Mouse (Mus musculus): ENCODE data around the gene 1810010D01Rik. TPM values are rescaled to one million over a fixed set of nuclear protein-coding genes. Genes with fewer than 3 reads are reported as not detected.

1810010D01Rik gene
- total and polyA plus RNA-seq, 2 experiments = 0.13 TPM; not detected in 1

DNA sequence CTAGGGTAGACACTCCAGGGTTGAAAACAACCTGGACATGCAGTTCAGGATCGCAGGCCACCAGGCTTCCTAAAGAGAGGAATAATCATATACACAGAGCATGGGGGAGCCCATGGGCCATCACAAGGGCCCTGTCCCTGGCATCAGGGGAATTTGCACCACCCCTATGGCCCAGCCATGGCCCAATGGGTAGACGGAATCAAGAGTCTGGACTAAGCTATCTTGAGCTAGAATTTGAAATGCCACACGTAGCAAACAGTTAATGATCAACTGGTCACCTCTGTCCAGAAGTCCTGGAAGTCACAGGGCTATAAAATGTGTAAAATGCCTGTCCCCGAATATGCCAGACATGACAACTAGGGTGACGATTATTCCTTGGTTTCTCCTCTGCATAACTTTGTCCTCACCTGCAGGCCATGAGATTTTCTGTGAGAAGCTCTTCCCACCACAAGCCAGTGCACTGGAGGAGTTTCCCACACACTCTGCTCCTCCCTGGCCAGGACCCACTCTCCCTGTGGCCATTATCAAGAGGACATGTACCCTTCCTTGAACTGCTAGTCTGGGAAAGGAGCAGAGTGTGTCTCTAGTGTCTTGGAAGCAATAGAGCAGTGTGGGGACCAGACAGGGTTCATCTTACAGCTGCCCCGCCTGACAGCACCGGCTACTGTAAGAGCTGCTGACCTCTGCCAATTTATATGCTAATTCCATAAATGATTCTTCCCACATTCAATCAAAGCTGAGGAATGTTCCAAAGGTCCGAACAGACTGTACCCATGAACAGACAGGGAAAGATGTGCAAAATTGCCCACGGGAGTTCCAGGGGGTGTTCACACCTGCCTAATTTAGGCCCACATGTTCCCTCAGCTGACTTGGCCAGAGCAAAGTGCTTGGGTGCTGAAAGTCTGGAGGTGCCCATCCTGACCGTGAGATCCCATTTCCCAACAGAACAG, 27.2 kb upstream of the 1810010D01Rik start:
- H3K4me1 ChIP-seq (ENCODE audit: control insufficient read depth, insufficient read depth, low read length) = no peaks in the 10 kb centered on the region

DNA sequence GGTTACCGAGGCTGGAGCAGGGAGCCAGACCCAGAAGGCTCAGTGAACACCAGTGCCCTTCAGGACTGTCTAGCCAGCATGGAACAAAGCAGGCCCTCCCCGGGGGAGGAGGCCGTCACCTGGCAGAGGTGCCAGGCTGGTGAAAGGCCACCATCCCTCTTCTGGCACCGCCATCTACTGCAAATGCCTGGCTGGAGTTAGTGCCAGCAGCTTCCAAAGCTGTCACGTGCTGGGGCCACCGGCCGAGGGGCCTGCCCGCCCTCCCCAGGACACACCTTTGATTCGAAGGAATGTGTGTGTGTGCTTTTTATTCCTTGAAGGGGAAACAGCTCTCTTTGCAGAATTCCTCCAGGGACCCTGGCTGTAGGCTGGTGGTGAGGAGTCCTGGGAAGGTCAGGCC, 23.7 kb upstream of the 1810010D01Rik start:
- Histone ChIP-seq H3K79me2 (ENCODE audit: control insufficient read depth, insufficient read depth, low read length) (no peaks in the 10 kb centered on the region), H3K36me3 (ENCODE audit: control insufficient read depth, insufficient read depth, low read length) (no peaks in the 10 kb centered on the region), H3K4me3 (ENCODE audit: insufficient read depth, low read depth, low read length) (no peak overlapping the region), H3K9ac (ENCODE audit: low read depth, low read length) (no peak overlapping the region), H3K27ac (replicated peaks; ENCODE audit: insufficient read depth, low read depth, low read length) (no peak overlapping the region), H3K27me3 (ENCODE audit: control insufficient read depth, insufficient read depth, low read length) (no peaks in the 10 kb centered on the region), H3K4me1 (ENCODE audit: control insufficient read depth, insufficient read depth, low read length) (no peaks in the 10 kb centered on the region)
- peak; percentile 62 for DNase-seq (ENCODE audit: extremely low read depth, low read depth, low spot score)
- 48% methylated on average over 9 of the region's 9 CpGs for WGBS
- TF ChIP-seq CTCF (IDR thresholded peaks at IDR 0.05; ENCODE audit: low read depth, low read length) = no peak
- TF ChIP-seq POLR2A (IDR thresholded peaks at IDR 0.05; ENCODE audit: extremely low read depth, insufficient read depth, low read length) = no peak

More for the DNA sequence above, 27.2 kb upstream of the 1810010D01Rik start:
- no peak for TF ChIP-seq CTCF (IDR thresholded peaks at IDR 0.05; ENCODE audit: low read depth, low read length)
- no peak for TF ChIP-seq POLR2A (IDR thresholded peaks at IDR 0.05; ENCODE audit: extremely low read depth, insufficient read depth, low read length)
- Histone ChIP-seq H3K4me3 (ENCODE audit: insufficient read depth, low read depth, low read length) (no peak overlapping the region), H3K27me3 (ENCODE audit: control insufficient read depth, insufficient read depth, low read length) (no peaks in the 10 kb centered on the region), H3K79me2 (ENCODE audit: control insufficient read depth, insufficient read depth, low read length) (no peaks in the 10 kb centered on the region), H3K36me3 (ENCODE audit: control insufficient read depth, insufficient read depth, low read length) (no peaks in the 10 kb centered on the region), H3K9ac (ENCODE audit: low read depth, low read length) (no peak overlapping the region), H3K27ac (replicated peaks; ENCODE audit: insufficient read depth, low read depth, low read length) (no peak overlapping the region)
- no peak for DNase-seq (ENCODE audit: extremely low read depth, low read depth, low spot score)
- WGBS = 61% methylated on average over 10 of the region's 10 CpGs

DNA sequence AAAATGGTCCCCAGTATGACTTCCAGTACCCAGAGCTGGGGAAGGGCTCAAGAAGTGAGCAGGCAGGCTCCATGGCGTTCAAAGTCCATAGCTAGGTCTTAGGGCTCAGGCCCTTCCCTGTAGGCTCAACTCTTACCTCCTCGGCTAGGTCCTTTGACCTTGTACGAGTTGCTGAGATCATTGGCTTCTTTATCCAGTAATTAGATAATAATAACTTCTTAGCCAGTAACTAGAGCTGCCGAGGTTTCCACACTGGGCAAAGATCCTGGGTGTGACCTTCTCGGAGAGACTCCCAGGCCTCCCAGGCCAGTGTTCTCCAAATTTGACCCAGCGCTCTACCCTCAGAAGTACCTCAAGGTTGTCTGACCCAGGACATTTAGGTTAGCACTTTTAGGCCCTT, 18.7 kb upstream of the 1810010D01Rik start:
- no peak overlapping the region for H3K27ac ChIP-seq (replicated peaks; ENCODE audit: insufficient read depth, low read depth, low read length)

GRCm38 (mm10) chr7:145225626-145226025, 17.7 kb upstream of the 1810010D01Rik start:
- Histone ChIP-seq H3K79me2 (ENCODE audit: control insufficient read depth, insufficient read depth, low read length) (no peaks in the 10 kb centered on the region), H3K27me3 (ENCODE audit: control insufficient read depth, insufficient read depth, low read length) (no peaks in the 10 kb centered on the region), H3K9ac (ENCODE audit: low read depth, low read length) (no peak overlapping the region), H3K27ac (replicated peaks; ENCODE audit: insufficient read depth, low read depth, low read length) (no peak overlapping the region), H3K36me3 (ENCODE audit: control insufficient read depth, insufficient read depth, low read length) (no peaks in the 10 kb centered on the region), H3K4me1 (ENCODE audit: control insufficient read depth, insufficient read depth, low read length) (no peaks in the 10 kb centered on the region), H3K4me3 (ENCODE audit: insufficient read depth, low read depth, low read length) (no peak overlapping the region)
- WGBS = 81% methylated on average over 6 of the region's 6 CpGs
- DNase-seq (ENCODE audit: extremely low read depth, low read depth, low spot score) = no peak
- TF ChIP-seq POLR2A (IDR thresholded peaks at IDR 0.05; ENCODE audit: extremely low read depth, insufficient read depth, low read length) (no peak), CTCF (IDR thresholded peaks at IDR 0.05; ENCODE audit: low read depth, low read length) (no peak)

More for the DNA sequence above, 18.7 kb upstream of the 1810010D01Rik start:
- Histone ChIP-seq H3K27me3 (ENCODE audit: control insufficient read depth, insufficient read depth, low read length) (no peaks in the 10 kb centered on the region), H3K4me1 (ENCODE audit: control insufficient read depth, insufficient read depth, low read length) (no peaks in the 10 kb centered on the region), H3K36me3 (ENCODE audit: control insufficient read depth, insufficient read depth, low read length) (no peaks in the 10 kb centered on the region), H3K4me3 (ENCODE audit: insufficient read depth, low read depth, low read length) (no peak overlapping the region), H3K9ac (ENCODE audit: low read depth, low read length) (no peak overlapping the region), H3K79me2 (ENCODE audit: control insufficient read depth, insufficient read depth, low read length) (no peaks in the 10 kb centered on the region)
- 94% methylated on average over 6 of the region's 6 CpGs for WGBS
- no peak for DNase-seq (ENCODE audit: extremely low read depth, low read depth, low spot score)
- TF ChIP-seq POLR2A (IDR thresholded peaks at IDR 0.05; ENCODE audit: extremely low read depth, insufficient read depth, low read length) (no peak), CTCF (IDR thresholded peaks at IDR 0.05; ENCODE audit: low read depth, low read length) (no peak)

DNA sequence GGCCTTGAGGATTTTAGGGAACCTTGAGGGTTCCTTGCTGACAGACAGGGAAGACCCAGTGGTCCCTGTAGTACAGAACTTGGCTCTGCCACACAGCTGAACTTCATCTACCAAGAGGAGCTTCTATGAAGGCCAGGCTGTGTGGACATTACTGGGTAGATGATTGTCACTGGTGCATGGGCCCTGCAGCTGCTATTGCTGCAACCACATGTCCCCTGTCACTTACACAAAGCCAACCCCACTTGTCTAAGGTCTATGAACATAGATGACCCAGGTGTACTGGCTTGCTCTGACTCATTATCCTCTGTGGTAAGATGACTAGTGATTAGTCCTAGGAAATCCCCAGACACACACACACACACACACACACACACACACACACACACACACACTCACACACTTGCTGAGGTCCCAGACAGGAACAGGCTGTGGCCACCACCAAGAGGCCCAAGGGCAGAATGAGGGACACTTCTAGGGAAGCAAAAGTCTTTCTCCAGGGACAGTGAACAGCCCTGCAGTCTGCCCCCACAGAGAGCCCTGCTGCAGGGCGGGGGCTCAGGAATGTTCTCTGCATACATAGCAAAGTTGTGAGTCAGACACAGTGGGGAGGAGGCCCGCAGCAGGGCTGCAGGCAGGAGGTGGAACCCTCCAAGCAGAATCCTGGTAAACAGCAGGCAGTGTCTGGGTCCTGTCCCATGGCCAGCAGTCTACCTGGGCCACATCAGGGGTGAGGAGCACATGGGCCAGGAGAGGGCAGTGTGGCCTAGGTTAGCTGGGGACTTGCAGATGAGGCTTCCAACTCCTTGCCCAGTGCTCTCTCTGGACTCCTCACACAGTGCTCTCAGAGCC, 14.1 kb upstream of the 1810010D01Rik start:
- TF ChIP-seq POLR2A (IDR thresholded peaks at IDR 0.05; ENCODE audit: extremely low read depth, insufficient read depth, low read length) = no peak
- peak; percentile 58 for TF ChIP-seq CTCF (IDR thresholded peaks at IDR 0.05; ENCODE audit: low read depth, low read length)
- Histone ChIP-seq H3K27ac (replicated peaks; ENCODE audit: insufficient read depth, low read depth, low read length) (no peak overlapping the region), H3K4me3 (ENCODE audit: insufficient read depth, low read depth, low read length) (no peak overlapping the region), H3K4me1 (ENCODE audit: control insufficient read depth, insufficient read depth, low read length) (no peaks in the 10 kb centered on the region), H3K79me2 (ENCODE audit: control insufficient read depth, insufficient read depth, low read length) (no peaks in the 10 kb centered on the region), H3K9ac (ENCODE audit: low read depth, low read length) (no peak overlapping the region), H3K36me3 (ENCODE audit: control insufficient read depth, insufficient read depth, low read length) (no peaks in the 10 kb centered on the region), H3K27me3 (ENCODE audit: control insufficient read depth, insufficient read depth, low read length) (no peaks in the 10 kb centered on the region)
- peak; percentile 17 for DNase-seq (ENCODE audit: extremely low read depth, low read depth, low spot score)
- WGBS = 68% methylated on average over 2 of the region's 2 CpGs

All from liver, adult 2 months (tissue).